Mouse (Mus musculus): ENCODE measurements around the gene Stard13.

- TF ChIP-seq CTCF (IDR thresholded peaks at IDR 0.05; ENCODE audit: insufficient read depth, low read depth, low read length) (no peak), POLR2A (IDR thresholded peaks at IDR 0.05; ENCODE audit: insufficient read depth, low read depth, low read length) (no peak)
Measured at GRCm38 (mm10) chr5:151020031-151020820, 213.4 kb downstream of the Stard13 start.
